Mouse (Mus musculus) heart, embryonic 10.5 days (tissue): ENCODE measurements around the gene Dnaaf2. TPM values are rescaled to one million over a fixed set of nuclear protein-coding genes. Genes with fewer than 3 reads are reported as not detected.

ENCODE experiments used
- DNase-seq: peaks from one replicate; pipeline ENCODE4 v3.0.0-alpha.2; 2017; ENCODE audit warnings: low spot score
- H3K27ac ChIP-seq: fragments of 300-500 bp; sonication (generic); 2 replicates; pipeline ENCODE4 v1.5.1; 2016; ENCODE audit warnings: mild to moderate bottlenecking
- H3K27me3 ChIP-seq: fragments of 300-500 bp; sonication (generic); 2 replicates; pipeline ENCODE4 v1.6.1; 2016; ENCODE audit warnings: mild to moderate bottlenecking; ENCODE audit not compliant: poor library complexity, insufficient read depth, severe bottlenecking
- H3K36me3 ChIP-seq: fragments of 300-500 bp; sonication (generic); 2 replicates; pipeline ENCODE4 v1.6.1; 2016; ENCODE audit warnings: mild to moderate bottlenecking, moderate library complexity
- H3K4me1 ChIP-seq: fragments of 300-500 bp; sonication (generic); 2 replicates; pipeline ENCODE4 v1.6.1; 2016; ENCODE audit warnings: mild to moderate bottlenecking
- H3K4me3 ChIP-seq: fragments of 300-500 bp; sonication (generic); 2 replicates; pipeline ENCODE4 v1.5.1; 2016; ENCODE audit warnings: mild to moderate bottlenecking, moderate library complexity
- H3K9me3 ChIP-seq: fragments of 300-500 bp; sonication (generic); 2 replicates; pipeline ENCODE4 v1.6.1; 2016; ENCODE audit warnings: mild to moderate bottlenecking, moderate library complexity
- WGBS: fragments of 180-500 bp; shearing (Covaris S2); methylation state at CpG from one replicate; pipeline ENCODE4 v1.1.7; 2016; 5-methylcytosine and 5-hydroxymethylcytosine counted together
- polyA plus RNA-seq: library from polyadenylated mRNA; unstranded; fragments of >200 nt; fragmentation: Nextera tagmentation; extraction: Ambion mirVana; gene quantifications from 2 replicates; pipeline ENCODE4 v1.2.1, GENCODE M21; 2016

The Dnaaf2 gene
- polyA plus RNA-seq = 9.3 and 13.0 TPM in 2 replicates

DNA sequence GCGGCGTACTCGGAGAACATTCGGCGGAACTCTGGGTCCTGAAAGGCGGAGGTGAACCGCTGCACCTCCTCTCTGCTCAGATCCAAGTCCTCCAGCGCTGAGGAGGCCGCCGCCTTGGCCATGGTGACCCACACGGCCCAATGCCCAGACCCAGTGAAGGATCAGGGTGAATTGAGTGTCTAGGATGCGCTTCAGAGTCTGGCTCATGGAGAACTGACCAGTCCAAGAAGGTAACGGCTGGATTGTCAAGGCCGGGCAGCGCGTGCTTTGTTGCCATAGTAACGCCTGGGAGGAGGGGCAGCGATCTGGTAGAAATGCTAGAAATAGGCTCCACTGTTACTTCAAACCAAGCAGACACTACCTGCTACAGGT, at the start of gene Dnaaf2:
TSS of gene Dnaaf2 (minus strand) at position 266 of the 372 bp plus-strand sequence.
- peaks cover 35% of the 10 kb centered on the region for H3K36me3 ChIP-seq
- peak within 1 kb of the TSS; percentile 96 for H3K4me3 ChIP-seq
- H3K4me1 ChIP-seq = peaks cover 24% of the 10 kb centered on the region
- peak; percentile 92 for DNase-seq
- no peaks in the 10 kb centered on the region for H3K9me3 ChIP-seq
- peak within 1 kb of the TSS; percentile 94 for H3K27ac ChIP-seq
- under 1% methylated on average over 18 of the region's 18 CpGs for WGBS
- H3K27me3 ChIP-seq = no peaks in the 10 kb centered on the region

GRCm38 (mm10) chr12:69241771-69242431, 43.7 kb upstream of the Dnaaf2 start:
- DNase-seq = peak; percentile 86
- H3K9me3 ChIP-seq = no peaks in the 10 kb centered on the region
- peak overlapping the region; percentile 97 for H3K27ac ChIP-seq
- H3K36me3 ChIP-seq = no peaks in the 10 kb centered on the region
- no peaks in the 10 kb centered on the region for H3K27me3 ChIP-seq
- H3K4me1 ChIP-seq = 0 out of 2 replicates have a peak, but pooled peaks cover 7% of the 10 kb centered on the region
- H3K4me3 ChIP-seq = peak overlapping the region; percentile 89
- WGBS = under 1% methylated on average over 61 of the region's 64 CpGs

DNA sequence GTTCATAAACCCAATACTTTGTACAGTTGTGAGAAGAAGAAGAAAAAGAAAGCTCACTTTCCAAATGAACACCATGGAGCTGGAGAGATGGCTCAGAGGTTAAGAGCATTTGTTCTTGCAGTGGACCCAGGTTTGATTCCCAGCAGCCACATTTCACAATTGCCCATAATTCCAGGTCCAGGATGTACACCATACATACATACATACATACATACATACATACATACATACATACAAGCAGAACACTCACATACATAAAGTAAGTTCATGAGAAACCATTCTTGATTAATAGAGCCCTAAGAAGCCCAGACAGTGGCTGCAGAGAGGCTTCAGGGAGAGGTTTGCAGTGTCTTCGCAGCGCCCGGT, 43.2 kb upstream of the Dnaaf2 start:
- no peaks in the 10 kb centered on the region for H3K9me3 ChIP-seq
- no peak for DNase-seq
- 0% methylated on average over 3 of the region's 3 CpGs for WGBS
- no peaks in the 10 kb centered on the region for H3K27me3 ChIP-seq
- H3K4me1 ChIP-seq = 0 out of 2 replicates have a peak, but pooled peaks cover 7% of the 10 kb centered on the region
- H3K4me3 ChIP-seq = peak overlapping the region; percentile 89
- no peaks in the 10 kb centered on the region for H3K36me3 ChIP-seq
- peak overlapping the region; percentile 97 for H3K27ac ChIP-seq

- Histone ChIP-seq H3K36me3 (no peaks in the 10 kb centered on the region), H3K4me3 (peak within 1 kb of the TSS; percentile 89), H3K27me3 (no peaks in the 10 kb centered on the region), H3K9me3 (no peaks in the 10 kb centered on the region), H3K4me1 (0 out of 2 replicates have a peak, but pooled peaks cover 7% of the 10 kb centered on the region), H3K27ac (peak within 1 kb of the TSS; percentile 97)
- DNase-seq = no peak
- 66% methylated on average over 6 of the region's 6 CpGs for WGBS
Measured at GRCm38 (mm10) chr12:69240876-69241275, 42.6 kb upstream of the Dnaaf2 start, which contains the start of gene Klhdc1. Gene Klhdc1 (plus strand): TSS chr12:69241176.

DNA sequence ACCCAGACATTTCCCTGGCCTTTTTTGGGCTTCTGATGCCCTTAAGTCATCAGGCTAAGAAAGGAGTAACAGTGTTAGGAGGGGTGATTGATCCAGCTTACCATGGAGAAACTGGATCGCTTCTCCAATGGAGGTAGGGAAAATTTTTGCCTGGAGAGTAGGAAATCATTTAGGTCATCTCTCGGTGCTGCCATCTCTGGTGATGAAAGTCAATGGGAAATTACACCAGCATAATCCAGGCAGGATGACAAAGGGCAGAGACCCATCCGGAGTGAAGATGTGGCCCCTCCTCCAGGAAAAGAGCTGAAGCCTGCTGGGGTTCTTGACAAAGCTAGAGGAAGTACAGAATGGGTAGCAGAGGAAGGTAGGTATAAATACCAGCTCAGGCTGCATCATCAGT, 40.1 kb upstream of the Dnaaf2 start:
- no peak overlapping the region for H3K27ac ChIP-seq
- no peaks in the 10 kb centered on the region for H3K27me3 ChIP-seq
- DNase-seq = no peak
- H3K9me3 ChIP-seq = no peaks in the 10 kb centered on the region
- 0 out of 2 replicates have a peak, but pooled peaks cover 7% of the 10 kb centered on the region for H3K4me1 ChIP-seq
- H3K4me3 ChIP-seq = no peak overlapping the region
- no peaks in the 10 kb centered on the region for H3K36me3 ChIP-seq
- WGBS = 43% methylated on average over 3 of the region's 3 CpGs

DNA sequence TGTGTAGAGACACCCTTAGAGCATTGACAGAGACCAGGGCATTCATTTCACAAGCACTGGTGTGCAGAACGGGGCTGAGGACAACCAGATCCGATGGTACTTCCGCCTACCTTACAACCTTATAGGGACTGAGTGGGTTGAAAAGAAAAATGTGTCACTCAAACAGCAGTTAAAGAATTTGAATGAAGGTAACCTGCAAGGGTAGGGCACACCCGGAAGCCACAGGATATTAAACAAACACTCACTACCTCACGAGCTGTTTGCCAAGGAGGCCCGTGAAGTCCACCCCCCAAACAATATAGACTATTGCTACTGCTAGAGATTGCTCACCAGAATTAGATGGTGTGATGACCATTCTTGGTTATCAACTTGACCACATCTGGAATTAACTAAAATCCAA, 37.6 kb upstream of the Dnaaf2 start:
- Histone ChIP-seq H3K4me3 (no peak overlapping the region), H3K27ac (no peak overlapping the region), H3K9me3 (no peaks in the 10 kb centered on the region), H3K36me3 (no peaks in the 10 kb centered on the region), H3K27me3 (no peaks in the 10 kb centered on the region), H3K4me1 (0 out of 2 replicates have a peak, but pooled peaks cover 3% of the 10 kb centered on the region)
- no peak for DNase-seq
- 84% methylated on average over 6 of the region's 6 CpGs for WGBS

DNA sequence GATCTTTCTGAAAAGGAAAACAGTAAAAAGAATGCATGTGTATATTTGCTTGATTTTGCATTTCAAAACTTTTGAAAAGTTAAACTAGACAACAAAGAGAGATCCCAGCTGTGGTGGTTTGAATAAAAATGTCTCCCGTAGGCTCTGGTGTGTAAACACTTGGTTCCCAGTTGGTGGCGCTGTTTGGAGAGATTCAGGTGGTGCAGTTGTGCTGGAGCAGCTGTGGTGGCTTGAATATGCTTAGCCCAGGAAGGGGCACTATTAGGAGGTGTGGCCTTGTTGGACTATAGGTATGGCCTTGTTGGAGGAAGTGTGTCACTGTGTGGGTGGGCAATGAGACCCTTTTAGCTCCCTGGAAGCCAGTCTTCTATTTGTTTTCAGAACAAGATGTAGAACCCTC, 31.0 kb upstream of the Dnaaf2 start:
- Histone ChIP-seq H3K27ac (no peak overlapping the region), H3K9me3 (no peaks in the 10 kb centered on the region), H3K4me1 (peaks cover 6% of the 10 kb centered on the region; the same call in 1 of the 2 replicates), H3K36me3 (peaks cover 16% of the 10 kb centered on the region), H3K4me3 (no peak overlapping the region), H3K27me3 (no peaks in the 10 kb centered on the region)
- 59% methylated on average over 2 of the region's 2 CpGs for WGBS
- DNase-seq = no peak

DNA sequence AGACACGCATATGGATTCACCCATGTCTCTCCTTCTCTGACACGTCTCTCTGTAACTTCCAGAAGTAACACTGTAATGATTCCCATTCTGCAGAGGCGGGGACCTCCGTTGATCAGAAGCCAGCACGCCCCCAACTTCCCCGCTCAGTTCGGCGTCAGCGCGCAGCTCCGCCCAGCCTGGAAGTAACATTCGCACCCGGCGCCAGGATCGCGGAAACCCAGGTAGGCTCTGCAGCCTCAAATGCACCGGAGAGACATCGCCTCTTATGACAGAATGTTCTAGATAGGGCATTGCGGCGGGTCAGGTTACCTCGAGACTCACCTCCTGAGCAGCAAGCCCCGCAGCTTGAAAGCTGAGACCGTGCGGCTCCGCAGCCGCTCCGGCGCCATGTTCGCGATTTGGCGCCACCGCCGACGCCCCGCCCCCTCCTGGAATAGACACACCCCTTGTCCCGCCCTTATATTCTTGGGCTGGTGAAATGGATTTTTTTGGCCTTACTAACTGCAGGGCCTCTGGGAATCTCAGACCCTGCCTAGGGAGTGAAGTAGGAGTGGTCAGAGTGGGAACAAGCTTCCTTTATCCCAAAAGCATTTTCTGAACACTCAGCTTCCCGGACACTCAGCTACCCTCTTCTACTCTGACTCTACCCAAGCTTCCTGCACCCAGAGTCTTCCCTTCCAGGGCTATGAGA, 29.7 kb upstream of the Dnaaf2 start, which contains the start of gene Pole2:
TSS of gene Pole2 (minus strand) at position 420 of the 691 bp plus-strand sequence.
- peak within 1 kb of the TSS; percentile 93 for H3K27ac ChIP-seq
- peak; percentile 95 for DNase-seq
- H3K9me3 ChIP-seq = no peaks in the 10 kb centered on the region
- WGBS = under 1% methylated on average over 37 of the region's 37 CpGs
- peaks cover 21% of the 10 kb centered on the region for H3K36me3 ChIP-seq
- peak within 1 kb of the TSS; percentile 81 for H3K4me3 ChIP-seq
- H3K4me1 ChIP-seq = peaks cover 6% of the 10 kb centered on the region; the same call in 1 of the 2 replicates
- H3K27me3 ChIP-seq = no peaks in the 10 kb centered on the region

GRCm38 (mm10) chr12:69220613-69221277, 22.5 kb upstream of the Dnaaf2 start:
- Histone ChIP-seq H3K27ac (no peak overlapping the region), H3K36me3 (peaks cover 72% of the 10 kb centered on the region), H3K9me3 (no peaks in the 10 kb centered on the region), H3K4me1 (no peaks in the 10 kb centered on the region), H3K27me3 (no peaks in the 10 kb centered on the region), H3K4me3 (no peak overlapping the region)
- 88% methylated on average over 19 of the region's 19 CpGs for WGBS
- no peak for DNase-seq

GRCm38 (mm10) chr12:69216587-69216986, 18.4 kb upstream of the Dnaaf2 start:
- peaks cover 95% of the 10 kb centered on the region for H3K36me3 ChIP-seq
- WGBS = 88% methylated on average over 7 of the region's 7 CpGs
- no peaks in the 10 kb centered on the region for H3K4me1 ChIP-seq
- no peak overlapping the region for H3K4me3 ChIP-seq
- no peaks in the 10 kb centered on the region for H3K9me3 ChIP-seq
- peak; percentile 22 for DNase-seq
- H3K27me3 ChIP-seq = no peaks in the 10 kb centered on the region
- H3K27ac ChIP-seq = no peak overlapping the region

DNA sequence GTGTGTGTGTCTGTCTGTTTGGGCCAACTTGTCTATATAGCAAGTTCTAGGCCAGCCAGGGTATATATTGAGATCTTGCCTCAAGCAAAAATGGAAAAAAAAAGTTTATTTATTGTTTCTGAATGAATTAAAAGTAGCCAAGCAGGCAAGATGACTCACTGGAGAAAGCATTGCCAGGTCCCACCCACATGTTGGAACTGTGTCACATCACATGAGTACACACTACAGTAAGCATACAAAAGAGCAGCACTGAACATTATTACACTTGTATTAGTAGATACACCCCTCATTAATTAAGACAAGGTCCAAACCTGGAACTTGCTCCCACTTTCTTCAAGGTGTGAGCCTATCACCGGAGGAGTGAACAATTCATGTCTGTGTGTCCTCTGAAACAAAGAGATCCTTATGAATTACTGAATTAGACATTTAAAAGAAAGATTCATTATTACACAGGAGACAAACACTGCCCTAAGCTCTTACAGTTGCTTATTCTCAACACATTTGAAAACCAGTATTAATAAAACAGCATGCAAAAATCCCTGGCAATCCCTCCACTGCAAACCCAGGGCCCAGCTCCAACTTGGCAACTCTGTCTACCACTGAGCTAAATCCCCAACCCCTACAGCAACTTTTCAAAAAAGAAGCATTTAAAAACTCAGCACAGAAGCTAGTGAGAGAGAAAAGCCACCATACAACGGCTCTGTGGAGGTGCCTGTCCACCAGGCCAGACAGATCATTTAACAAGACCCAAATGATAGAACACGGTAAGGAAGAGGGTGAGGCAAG, 17.0 kb upstream of the Dnaaf2 start:
- Histone ChIP-seq H3K4me1 (no peaks in the 10 kb centered on the region), H3K4me3 (no peak overlapping the region), H3K27me3 (no peaks in the 10 kb centered on the region), H3K36me3 (peaks cover 89% of the 10 kb centered on the region), H3K27ac (no peak overlapping the region), H3K9me3 (no peaks in the 10 kb centered on the region)
- DNase-seq = peak; percentile 28
- whole genome bisulfite sequencing = 89% methylated on average over 3 of the region's 3 CpGs

DNA sequence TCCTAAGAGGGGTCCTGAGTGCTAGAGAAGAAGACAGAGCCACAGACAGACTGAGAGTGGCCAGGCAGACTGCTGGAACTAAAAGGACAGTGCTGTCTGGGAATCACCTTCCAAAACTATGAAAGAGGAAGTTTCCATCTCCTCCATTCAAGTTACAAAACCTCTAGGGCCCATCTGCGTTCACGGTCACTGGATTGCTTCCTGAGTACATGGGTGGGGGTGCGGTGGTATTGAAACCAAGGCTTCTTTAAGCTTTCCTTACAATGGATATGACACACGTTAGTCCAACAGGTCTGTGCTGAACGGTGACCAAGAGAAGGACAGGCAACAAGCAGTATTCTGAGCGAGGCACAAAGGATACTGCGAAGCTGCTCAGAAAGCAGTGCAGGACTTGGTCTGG, 16.2 kb upstream of the Dnaaf2 start:
- H3K4me1 ChIP-seq = no peaks in the 10 kb centered on the region

More for the DNA sequence above, 16.2 kb upstream of the Dnaaf2 start:
- 93% methylated on average over 7 of the region's 7 CpGs for WGBS
- DNase-seq = peak; percentile 43
- Histone ChIP-seq H3K27ac (no peak overlapping the region), H3K4me3 (no peak overlapping the region), H3K27me3 (no peaks in the 10 kb centered on the region), H3K9me3 (no peaks in the 10 kb centered on the region), H3K36me3 (peaks cover 89% of the 10 kb centered on the region)
